Mouse (Mus musculus) layer of hippocampus, adult 2 months (tissue): ENCODE results near the gene D430019H16Rik. TPM values are rescaled to one million over a fixed set of nuclear protein-coding genes. Genes with fewer than 3 reads are reported as not detected.
A peak's percentile ranks its signal among the peaks of the same experiment; 100 is the strongest.

Experiments
- DNase-seq, 2 experiments: peaks; one replicate each; pipeline ENCODE4 v3.0.0; 2022; ENCODE audit warnings: low spot score in 2 of 2
- H3K27ac ChIP-seq: fragments of 200-600 bp; 2 replicates; pipeline ENCODE4 v1.8.1; 2022
- H3K4me3 ChIP-seq: fragments of 200-600 bp; 2 replicates; pipeline ENCODE4 v1.8.1; 2022; ENCODE audit warnings: mild to moderate bottlenecking
- CTCF ChIP-seq: fragments of 200-600 bp; conservative IDR thresholded peaks from 2 replicates; pipeline ENCODE4 v1.8.1; 2022; ENCODE audit warnings: antibody characterized with exemption, mild to moderate bottlenecking, moderate library complexity
- total RNA-seq, 2 experiments: library from RNA; stranded (reverse); gene quantifications; 2 replicates each; pipeline ENCODE4 v1.2.3; 2021

D430019H16Rik gene
- total RNA-seq, 2 experiments from 2014 or later = 115 to 116 TPM

- no peak for TF ChIP-seq CTCF
- H3K27ac ChIP-seq = no peak overlapping the region
- H3K4me3 ChIP-seq = no peak overlapping the region
- DNase-seq = no peak
Observed at GRCm38 (mm10) chr12:105498423-105498822, 44.8 kb downstream of the D430019H16Rik start.

GRCm38 (mm10) chr12:105498842-105499241 is 45.2 kb downstream of the D430019H16Rik start:
- no peak for TF ChIP-seq CTCF
- Histone ChIP-seq H3K4me3 (no peak overlapping the region), H3K27ac (no peak overlapping the region)
- no peak for DNase-seq

- Histone ChIP-seq H3K4me3 (no peak overlapping the region), H3K27ac (no peak overlapping the region)
- no peak for DNase-seq
- TF ChIP-seq CTCF = no peak
Observed at GRCm38 (mm10) chr12:105500940-105501339, 47.3 kb downstream of the D430019H16Rik start.

- no peak for DNase-seq
- Histone ChIP-seq H3K27ac (no peak overlapping the region), H3K4me3 (no peak overlapping the region)
- TF ChIP-seq CTCF = peak; percentile 59
Observed at GRCm38 (mm10) chr12:105504736-105505135, 51.1 kb downstream of the D430019H16Rik start.

DNA sequence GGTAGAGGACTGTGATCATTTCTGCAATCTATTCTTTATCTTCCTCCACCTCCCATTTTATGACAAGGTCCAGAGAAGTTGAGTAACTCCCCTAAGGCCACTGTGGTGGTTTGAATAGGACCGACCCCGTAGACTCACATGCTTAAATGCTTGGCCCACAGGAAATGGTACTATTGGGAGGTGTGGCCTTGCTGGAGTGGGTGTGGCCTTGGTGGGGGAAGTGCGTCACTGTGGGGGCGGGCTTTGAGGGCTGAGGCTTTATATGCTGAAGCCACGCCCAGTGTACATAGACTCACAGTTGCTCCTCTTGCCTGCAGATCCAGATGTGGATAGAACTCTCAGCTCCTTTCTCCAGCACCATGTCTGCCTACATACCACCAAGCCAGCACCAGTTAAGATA is 57.5 kb downstream of the D430019H16Rik start:
- Histone ChIP-seq H3K4me3 (no peak overlapping the region), H3K27ac (no peak overlapping the region)
- no peak for TF ChIP-seq CTCF
- no peak for DNase-seq

- Histone ChIP-seq H3K27ac (no peak overlapping the region), H3K4me3 (no peak overlapping the region)
- DNase-seq = no peak
- TF ChIP-seq CTCF = no peak
Observed at GRCm38 (mm10) chr12:105511671-105512502, 58.2 kb downstream of the D430019H16Rik start.

DNA sequence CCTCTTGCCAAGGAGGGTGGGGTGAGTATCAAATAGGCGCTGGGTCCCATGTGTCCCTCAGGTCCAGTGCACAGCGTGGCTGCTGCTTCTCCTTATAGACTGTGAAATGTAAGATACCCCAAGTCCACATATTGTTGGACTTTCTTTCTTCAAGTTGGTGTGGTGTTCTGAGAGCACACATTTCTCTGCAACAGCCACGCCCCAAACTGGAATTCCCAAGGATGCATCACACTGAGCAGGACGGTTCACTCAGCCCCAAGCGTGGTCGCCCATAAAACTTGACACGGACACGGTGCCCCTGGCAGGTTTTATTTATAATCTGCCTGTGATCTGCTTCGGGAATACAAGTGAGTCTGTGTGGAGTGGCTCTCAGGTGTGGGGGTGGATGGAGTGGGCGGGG is 60.5 kb downstream of the D430019H16Rik start:
- no peak for DNase-seq
- Histone ChIP-seq H3K4me3 (no peak overlapping the region), H3K27ac (no peak overlapping the region)
- TF ChIP-seq CTCF = no peak

DNA sequence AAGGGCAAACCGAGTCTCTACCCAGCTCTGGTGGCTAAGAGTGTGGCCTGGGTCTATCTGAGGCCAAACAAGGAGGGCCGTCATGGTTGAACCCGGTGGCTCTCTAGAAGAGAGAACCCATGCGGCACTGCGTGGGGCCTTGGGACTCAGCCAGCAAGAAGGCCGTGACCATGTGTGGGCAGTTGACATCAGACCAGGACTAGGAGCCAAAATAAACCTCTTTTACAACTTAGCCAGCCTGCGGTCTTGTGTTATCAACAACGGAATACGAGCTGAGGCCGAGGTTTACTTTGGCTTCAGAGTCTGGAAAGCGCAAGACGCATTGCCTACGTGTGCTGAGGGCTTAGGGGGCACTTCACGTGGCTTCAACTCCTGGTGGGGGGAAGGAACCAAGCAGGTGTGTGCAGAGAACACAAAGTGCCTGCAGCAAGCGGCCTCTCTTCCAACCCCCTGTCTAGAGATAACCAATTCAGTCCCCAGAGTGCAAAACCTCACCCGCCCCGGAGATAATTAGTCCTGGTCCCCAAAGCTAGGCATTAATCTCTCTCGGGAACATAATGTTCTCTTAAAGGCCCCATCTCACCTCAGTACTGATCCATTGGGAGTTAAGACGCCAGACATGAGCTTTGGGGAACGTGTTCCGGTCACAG is 63.5 kb downstream of the D430019H16Rik start:
- TF ChIP-seq CTCF = no peak
- Histone ChIP-seq H3K27ac (no peak overlapping the region), H3K4me3 (no peak overlapping the region)
- no peak for DNase-seq

- no peak overlapping the region for H3K4me3 ChIP-seq
- no peak for TF ChIP-seq CTCF
- no peak for DNase-seq
- no peak overlapping the region for H3K27ac ChIP-seq
Observed at GRCm38 (mm10) chr12:105519851-105520250, 66.2 kb downstream of the D430019H16Rik start.

DNA sequence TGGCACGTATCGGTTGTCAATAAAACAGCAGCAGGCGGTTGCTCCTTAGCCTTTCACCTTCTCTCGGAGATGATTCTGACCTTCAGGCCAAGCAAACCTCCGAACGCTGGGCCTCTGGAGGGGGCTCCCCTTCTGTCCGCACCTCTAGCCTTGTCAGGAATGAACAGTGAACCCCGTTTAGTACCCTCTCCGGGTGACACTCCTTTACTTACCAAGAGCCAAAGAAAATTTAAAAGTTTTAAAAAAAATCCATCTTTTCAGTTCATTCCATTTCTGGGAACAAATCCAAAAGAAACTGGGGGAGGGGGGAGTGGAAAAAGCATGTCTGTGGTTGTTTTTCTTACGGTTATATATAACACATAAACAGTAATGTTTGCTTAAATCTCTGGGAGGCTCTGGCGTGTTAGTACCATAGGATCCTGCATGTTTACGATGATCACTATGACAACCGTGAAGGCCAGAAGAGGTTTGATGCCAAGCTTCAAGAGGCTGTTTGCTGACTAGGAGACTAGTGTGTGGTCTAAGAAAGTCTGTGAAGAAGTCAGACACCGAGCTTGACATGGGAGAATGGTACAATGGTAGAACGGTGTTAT is 67.6 kb downstream of the D430019H16Rik start:
- DNase-seq = no peak
- TF ChIP-seq CTCF = no peak
- no peak overlapping the region for H3K4me3 ChIP-seq
- no peak overlapping the region for H3K27ac ChIP-seq

GRCm38 (mm10) chr12:105523737-105524136 is 70.1 kb downstream of the D430019H16Rik start:
- DNase-seq = no peak
- no peak for TF ChIP-seq CTCF
- no peak overlapping the region for H3K27ac ChIP-seq
- no peak overlapping the region for H3K4me3 ChIP-seq

- Histone ChIP-seq H3K4me3 (no peak overlapping the region), H3K27ac (peak overlapping the region; percentile 75)
- no peak for DNase-seq
- TF ChIP-seq CTCF = no peak
Observed at GRCm38 (mm10) chr12:105526186-105526585, 72.5 kb downstream of the D430019H16Rik start.

- TF ChIP-seq CTCF = no peak
Observed at GRCm38 (mm10) chr12:105526829-105527228, 73.2 kb downstream of the D430019H16Rik start.

More at GRCm38 (mm10) chr12:105526829-105527228, 73.2 kb downstream of the D430019H16Rik start:
- peak; percentile 19 to 71 for DNase-seq
- no peak overlapping the region for H3K4me3 ChIP-seq
- H3K27ac ChIP-seq = peak overlapping the region; percentile 75
